ENCODE assay signal across 15 mouse cellular contexts in genomic region chr2:38023741-38024130, GRCm38 (mm10).
DNase-seq lines count a peak whose midpoint lies in the region; ATAC-seq and TF ChIP-seq lines count a peak whose summit lies in the region.
"Had no signal": no experiment of that assay in that cellular context is flagged by ENCODE, and none has a peak within 500 bp of the region (broad histone marks: within the 10 kb centered on the region; RNA-seq: fewer than 3 reads in every experiment).

No protein-coding gene starts in this region.

- no peak for TF ChIP-seq POLR2A in cerebellum, adult 2 months (IDR thresholded peaks at IDR 0.05; ENCODE audit: borderline replicate concordance, insufficient read depth, low read length)

- peak; percentile 81 for ATAC-seq in forebrain, embryonic 16.5 days
- no peak for ATAC-seq in forebrain, embryonic 13.5 days
- ATAC-seq: lung, postnatal 0 days had no signal

- peak; percentile 61 for DNase-seq in brain, adult 2 months (ENCODE audit: low read depth, low spot score)
- DNase-seq in cerebellum, adult 2 months: peak; percentile 65 to 76
- peak; percentile 8 to 51 for DNase-seq in frontal cortex, adult 2 months (ENCODE audit: extremely low spot score in 1 of 2, low spot score in 1 of 2)
- DNase-seq in ovary, postnatal 36 days (ENCODE audit: low spot score): no peak
- DNase-seq in ovary, adult 18-20 months (ENCODE audit: low spot score): no peak
- DNase-seq in thymus, adult 18-20 months: no peak
- DNase-seq: heart, postnatal 10 days had no signal

- 65% methylated on average over 4 of the region's 4 CpGs for WGBS in forebrain, embryonic 16.5 days
- 81% methylated on average over 4 of the region's 4 CpGs for WGBS in forebrain, embryonic 13.5 days
- 7% methylated on average over 4 of the region's 4 CpGs for WGBS in cerebellum, adult 2 months

- H3K4me3 ChIP-seq in forebrain, embryonic 16.5 days (replicated peaks; ENCODE audit: low read length): no peak overlapping the region
- H3K4me3 ChIP-seq in forebrain, embryonic 13.5 days: no peak overlapping the region
- no peak overlapping the region for H3K4me3 ChIP-seq in cerebellum, adult 2 months (replicated peaks; ENCODE audit: insufficient read depth, low read depth, low read length)
- H3K4me3 ChIP-seq: heart, embryonic 10.5 days; hindbrain, embryonic 13.5 days; kidney, embryonic 15.5 days; liver, embryonic 15.5 days; megakaryocyte, embryonic 14.5 days had no signal

- no peaks in the 10 kb centered on the region for H3K36me3 ChIP-seq in forebrain, embryonic 16.5 days (ENCODE audit: control insufficient read depth, insufficient read depth)
- H3K36me3 ChIP-seq in forebrain, embryonic 13.5 days (ENCODE audit: poor library complexity, severe bottlenecking): no peaks in the 10 kb centered on the region
- H3K36me3 ChIP-seq: heart, embryonic 10.5 days; hindbrain, embryonic 13.5 days; kidney, embryonic 15.5 days; liver, embryonic 15.5 days had no signal

- H3K27me3 ChIP-seq in forebrain, embryonic 16.5 days (replicated peaks; ENCODE audit: control insufficient read depth, insufficient read depth, low read length): no peaks in the 10 kb centered on the region
- H3K27me3 ChIP-seq in forebrain, embryonic 13.5 days: no peaks in the 10 kb centered on the region
- no peaks in the 10 kb centered on the region for H3K27me3 ChIP-seq in cerebellum, adult 2 months (ENCODE audit: control insufficient read depth, insufficient read depth, low read length)
- H3K27me3 ChIP-seq: hindbrain, embryonic 13.5 days; kidney, embryonic 15.5 days; liver, embryonic 15.5 days; megakaryocyte, embryonic 14.5 days had no signal

- no peak overlapping the region for H3K9ac ChIP-seq in forebrain, embryonic 16.5 days (replicated peaks; ENCODE audit: low read depth, low read length)
- no peak overlapping the region for H3K9ac ChIP-seq in forebrain, embryonic 13.5 days
- H3K9ac ChIP-seq: hindbrain, embryonic 13.5 days; kidney, embryonic 15.5 days; liver, embryonic 15.5 days had no signal

- H3K9me3 ChIP-seq in forebrain, embryonic 16.5 days (ENCODE audit: control insufficient read depth, low read length): no peaks in the 10 kb centered on the region
- H3K9me3 ChIP-seq in forebrain, embryonic 13.5 days (replicated peaks): no peaks in the 10 kb centered on the region
- H3K9me3 ChIP-seq: heart, embryonic 10.5 days; hindbrain, embryonic 13.5 days; kidney, embryonic 15.5 days; liver, embryonic 15.5 days; megakaryocyte, embryonic 14.5 days had no signal

- no peak overlapping the region for H3K4me2 ChIP-seq in forebrain, embryonic 16.5 days (ENCODE audit: low read length)
- H3K4me2 ChIP-seq in forebrain, embryonic 13.5 days: no peak overlapping the region
- H3K4me2 ChIP-seq: hindbrain, embryonic 13.5 days; kidney, embryonic 15.5 days; liver, embryonic 15.5 days had no signal

- no peak for TF ChIP-seq CTCF in cerebellum, adult 2 months (IDR thresholded peaks at IDR 0.05; ENCODE audit: borderline replicate concordance, insufficient read depth, low read depth, low read length)

- H3K27ac ChIP-seq in forebrain, embryonic 16.5 days (ENCODE audit: low read length): peak overlapping the region; percentile 7; the same call in 1 of the 2 replicates
- H3K27ac ChIP-seq in forebrain, embryonic 13.5 days: no peak overlapping the region
- H3K27ac ChIP-seq in cerebellum, adult 2 months (ENCODE audit: insufficient read depth, low read length): no peak overlapping the region
- H3K27ac ChIP-seq: heart, embryonic 10.5 days; hindbrain, embryonic 13.5 days; kidney, embryonic 15.5 days; liver, embryonic 15.5 days had no signal

- peaks cover 11% of the 10 kb centered on the region; the same call in 1 of the 2 replicates for H3K4me1 ChIP-seq in forebrain, embryonic 16.5 days (replicated peaks; ENCODE audit: control insufficient read depth, insufficient read depth, low read length)
- 0 out of 2 replicates have a peak, but pooled peaks cover 3% of the 10 kb centered on the region for H3K4me1 ChIP-seq in forebrain, embryonic 13.5 days
- peaks cover 14% of the 10 kb centered on the region; the same call in 1 of the 2 replicates for H3K4me1 ChIP-seq in cerebellum, adult 2 months (ENCODE audit: control insufficient read depth, insufficient read depth, low read length)
- H3K4me1 ChIP-seq: heart, embryonic 10.5 days; kidney, embryonic 15.5 days; liver, embryonic 15.5 days had no signal

Comparison
In these comparisons a context has a peak if more than half of its experiments do, and no peak if none do; other contexts are left out.
1. DNase-seq: peak in brain, adult 2 months (single experiment), cerebellum, adult 2 months (2 of 2) and frontal cortex, adult 2 months (2 of 2); none in ovary, postnatal 36 days (single experiment), ovary, adult 18-20 months (single experiment) and thymus, adult 18-20 months (0 of 2).